Mouse (Mus musculus) kidney, adult 18-20 months (tissue): Measurements from ENCODE around the gene Dusp11.
"Not testable (repeated sequence)": the region's sequence is repeated elsewhere in the genome, so short reads cannot be mapped to it uniquely, and the experiment has no call there.

Experiments used
- DNase-seq: peaks from one replicate; pipeline ENCODE4 v3.0.0; 2021

Gene Dusp11

DNA sequence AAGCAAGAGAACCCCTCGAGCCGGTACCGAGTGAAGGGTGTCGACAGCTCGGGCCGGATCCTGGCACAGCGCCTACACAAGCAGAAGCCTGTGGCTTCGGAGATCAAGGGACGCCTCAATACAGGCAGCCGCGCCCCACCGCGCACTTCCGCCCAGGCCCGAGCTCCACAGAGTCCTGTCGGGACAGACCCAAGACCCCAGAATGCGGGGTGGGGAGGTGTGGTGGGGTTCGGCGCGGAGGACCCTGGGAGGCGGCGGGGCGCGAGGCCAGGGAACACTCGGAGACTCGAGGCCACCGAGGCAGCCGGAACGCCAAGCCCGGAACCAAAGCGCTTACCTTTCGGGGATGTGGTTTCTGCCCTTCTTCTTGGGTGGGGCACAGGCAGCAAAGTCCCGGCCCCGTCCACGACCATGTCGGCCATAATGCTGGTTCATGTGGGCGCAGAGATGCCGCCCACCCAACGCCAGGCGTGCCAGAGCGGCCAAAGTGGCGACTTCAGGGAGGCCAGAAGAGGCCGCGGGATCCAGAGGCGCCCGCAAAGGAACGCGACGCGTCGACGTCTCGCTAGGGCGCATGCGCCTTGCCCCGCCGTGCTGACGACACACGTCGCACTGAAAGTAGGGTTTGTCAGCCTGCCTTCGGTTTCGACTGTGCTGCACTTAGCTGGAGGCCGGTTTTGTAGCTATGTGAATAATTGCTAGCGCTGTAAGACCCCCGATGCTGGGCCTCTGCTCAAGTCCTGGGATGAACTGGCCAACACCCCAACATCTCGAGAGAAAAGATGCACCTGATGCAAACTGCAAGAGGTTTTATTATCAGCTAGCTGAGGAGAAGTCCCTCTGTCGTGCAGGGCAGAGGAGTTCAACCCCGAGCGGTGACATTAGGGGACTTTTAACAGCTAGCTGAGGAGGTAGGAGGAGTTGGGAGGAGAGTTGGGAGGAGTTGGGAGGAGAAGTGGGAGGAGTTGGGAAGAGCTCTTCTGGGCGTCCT, at the start of gene Dusp11:
Gene Dusp11 (minus strand): TSS at position 567 of the 991 bp plus-strand sequence.
- peak; percentile 93 for DNase-seq

DNA sequence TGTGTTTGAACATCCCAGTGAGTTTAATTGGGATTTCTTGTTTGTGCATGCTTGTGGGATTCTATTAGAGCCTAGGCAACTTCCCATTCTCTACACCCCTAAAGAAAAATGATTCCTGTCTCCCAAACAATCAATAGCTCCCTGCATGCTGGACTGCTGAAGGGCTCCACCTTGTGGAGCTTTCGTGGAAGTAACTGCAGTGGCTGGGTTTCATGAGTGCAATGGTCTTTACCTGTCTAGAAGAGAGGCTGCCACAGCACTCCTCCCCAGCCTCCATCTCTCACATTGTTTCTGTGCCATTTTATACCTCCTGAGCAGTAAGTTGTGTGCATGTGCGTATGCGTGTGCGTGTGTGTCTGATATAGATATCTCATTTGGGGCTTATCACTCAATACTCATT, 48.5 kb upstream of the Dusp11 start:
- DNase-seq, result peak; percentile 66

GRCm38 (mm10) chr6:86004271-86005148, 43.0 kb upstream of the Dusp11 start:
- DNase-seq, result peak; percentile 77

DNA sequence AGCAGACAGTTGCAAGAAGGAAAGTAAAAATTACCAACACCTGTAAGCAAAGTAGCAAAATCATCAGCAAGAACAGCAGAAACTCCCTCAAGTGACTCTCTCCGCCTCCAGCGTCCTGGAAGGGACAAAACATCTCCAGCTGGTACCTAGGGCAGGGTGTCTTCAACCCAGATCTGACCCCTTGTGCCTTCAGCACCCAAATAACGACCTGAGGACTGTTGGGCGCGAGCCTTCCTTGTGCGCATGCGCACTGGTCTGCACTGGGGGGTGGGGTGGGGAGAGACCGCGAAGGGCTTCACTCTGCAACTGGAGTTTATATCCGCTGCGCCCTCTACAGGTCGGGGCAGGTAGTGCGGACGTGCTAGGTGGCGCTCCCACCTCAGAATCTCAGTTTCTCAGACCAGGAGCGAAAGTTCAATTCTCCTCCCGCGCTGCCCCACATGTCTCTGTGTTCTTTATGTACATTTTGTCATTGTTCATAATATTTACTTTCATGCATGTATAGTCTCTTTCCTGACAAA, 42.0 kb upstream of the Dusp11 start:
- DNase-seq, result peak; percentile 10

DNA sequence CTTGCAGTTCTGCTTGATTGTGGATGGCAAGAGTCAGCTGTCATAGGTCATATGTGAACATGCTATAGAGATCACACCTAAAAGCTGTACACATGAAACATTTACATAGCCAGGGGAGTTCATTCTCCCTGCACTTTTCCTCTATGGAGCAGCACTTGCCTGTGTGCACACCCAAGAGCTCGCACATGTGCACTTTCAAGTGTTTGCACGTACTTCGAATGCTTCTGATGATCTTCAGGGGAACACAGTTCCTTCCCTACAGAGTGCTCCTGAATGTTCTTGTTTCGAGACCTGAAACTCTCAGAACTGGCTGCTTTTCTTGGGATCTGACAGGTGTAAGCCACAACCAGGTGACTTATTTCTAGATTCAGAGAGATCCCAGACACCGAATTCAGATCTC, 29.3 kb upstream of the Dusp11 start:
- not testable (repeated sequence) for DNase-seq

DNA sequence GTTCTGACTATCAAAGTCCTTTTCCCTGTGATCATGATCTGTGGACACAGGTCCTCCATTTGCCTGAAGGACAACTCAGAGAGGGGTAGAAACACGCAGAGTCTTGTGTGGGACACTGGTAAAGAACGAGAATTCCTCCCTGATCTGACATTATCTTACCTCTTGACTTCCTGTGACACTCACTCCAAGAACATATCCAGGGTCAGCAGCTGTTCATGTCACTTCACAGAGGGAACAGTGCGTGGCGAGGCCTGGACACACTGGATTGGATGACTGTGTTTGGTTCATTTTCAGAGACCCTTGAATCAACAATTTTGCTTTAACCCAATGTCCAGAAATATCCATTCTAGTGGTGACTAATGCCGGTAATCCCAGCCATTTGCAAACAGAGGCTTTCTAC, 28.1 kb upstream of the Dusp11 start:
- not testable (repeated sequence) for DNase-seq

DNA sequence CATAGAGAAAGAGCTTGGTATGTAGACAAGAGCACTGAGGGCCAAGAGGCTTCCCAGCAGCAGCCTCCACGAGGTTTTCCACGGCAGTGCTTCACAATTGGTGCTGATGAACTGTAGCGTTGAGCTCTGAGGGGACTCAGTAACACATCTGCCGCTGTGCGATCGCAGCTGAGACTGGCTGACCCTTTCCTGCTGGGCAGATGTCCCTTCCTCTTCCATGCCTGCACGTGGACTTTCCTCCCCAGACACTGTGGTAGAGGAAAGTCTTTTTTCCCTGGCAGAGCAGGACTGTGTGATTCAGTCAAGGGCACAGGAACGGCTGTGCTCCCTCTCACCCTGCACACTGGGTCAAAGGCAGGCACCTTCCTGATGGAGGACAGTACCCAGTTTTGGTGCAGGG, 22.9 kb upstream of the Dusp11 start:
- no peak for DNase-seq

DNA sequence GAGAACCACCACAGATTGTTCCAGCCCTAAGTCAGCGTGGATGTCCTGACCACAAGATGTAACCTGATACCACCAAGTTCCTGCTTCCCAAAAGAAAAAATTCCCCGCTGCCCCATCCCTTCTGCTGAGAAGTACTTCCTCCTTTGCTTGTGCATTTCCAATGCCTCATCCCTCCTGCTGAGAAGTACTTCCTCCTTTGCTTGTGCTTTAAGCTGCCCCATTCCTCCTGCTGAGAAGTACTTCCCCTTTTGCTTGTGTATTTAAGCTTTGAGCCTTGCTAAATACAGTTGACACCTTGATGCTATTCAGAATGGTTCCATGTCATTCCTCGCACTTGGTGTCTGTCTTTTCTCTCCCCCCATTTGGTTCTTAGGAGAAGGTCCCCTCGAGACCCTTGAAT, 17.3 kb upstream of the Dusp11 start:
- DNase-seq, result not testable (repeated sequence)

- no peak for DNase-seq
These were observed 14.8 kb upstream of the Dusp11 start for GRCm38 (mm10) chr6:85976242-85976641.

DNA sequence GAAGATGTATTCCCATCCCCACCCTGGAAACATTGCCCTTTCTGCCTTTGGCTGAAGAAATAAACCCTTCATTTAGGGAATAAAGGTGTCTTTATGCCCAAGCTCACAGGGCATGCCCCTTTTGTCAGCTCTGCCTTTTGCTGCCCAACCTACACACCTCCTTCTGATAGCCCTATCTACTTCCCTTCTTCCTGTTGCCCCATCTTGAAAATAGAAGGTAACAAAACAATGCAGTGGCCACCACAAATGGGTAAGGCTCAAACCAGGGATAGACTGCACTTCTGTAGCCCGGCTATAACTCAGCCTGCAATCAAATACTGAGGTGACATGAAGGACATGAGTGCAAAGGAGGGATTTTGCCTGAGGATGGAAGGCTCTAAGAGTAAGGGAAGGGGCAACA, 14.3 kb upstream of the Dusp11 start:
- DNase-seq, result no peak

DNA sequence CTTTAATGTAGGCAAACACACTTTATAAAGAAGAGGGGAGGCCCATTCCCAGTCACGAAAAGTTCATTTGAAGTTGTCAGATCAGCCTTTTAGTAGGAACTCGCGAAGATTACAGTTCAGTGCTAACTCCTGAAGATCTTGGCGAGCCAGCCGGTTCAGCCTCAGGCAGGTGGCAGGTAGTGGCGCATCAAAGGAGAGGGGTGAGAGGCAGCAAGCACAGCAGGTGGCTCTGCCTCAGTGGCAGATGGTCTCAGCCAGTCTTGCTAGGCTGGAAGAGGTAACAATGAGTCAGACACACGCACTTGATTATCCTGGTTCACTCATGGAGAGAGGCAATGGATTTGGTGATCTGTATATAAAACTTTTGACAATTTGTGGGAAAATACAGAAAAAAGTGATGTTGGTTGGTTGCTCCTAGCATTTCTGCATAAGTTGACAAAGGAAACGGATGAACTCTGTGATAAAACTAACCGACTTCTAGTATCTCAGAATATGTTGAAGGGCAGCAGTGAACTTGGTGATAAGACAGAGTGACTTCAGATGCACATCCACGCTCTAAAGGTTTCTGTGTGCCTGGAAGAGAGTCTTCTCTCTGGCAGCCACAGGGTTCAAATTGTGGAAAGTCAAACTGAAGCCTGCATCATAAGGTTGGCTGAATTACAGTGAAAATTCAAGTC, 13.6 kb upstream of the Dusp11 start:
- no peak for DNase-seq

DNA sequence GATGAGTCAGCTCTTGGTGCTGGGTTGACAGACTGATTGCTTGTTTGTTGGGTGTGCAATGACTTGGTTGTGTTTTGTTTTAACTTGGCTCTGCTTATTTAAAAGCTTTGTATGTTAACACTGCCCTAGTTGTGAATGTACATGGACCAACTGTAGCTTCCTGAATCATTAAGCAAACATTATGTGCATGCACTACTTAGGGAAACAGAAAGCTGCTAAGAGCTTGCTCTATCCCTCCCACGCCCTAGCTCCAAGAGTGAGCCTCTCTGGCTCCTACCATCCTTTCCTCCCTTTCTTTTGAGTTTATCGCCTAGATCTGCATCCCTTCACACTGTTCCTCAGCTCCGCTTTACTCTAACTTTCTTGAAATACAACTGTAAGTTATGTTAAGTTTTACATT, 11.9 kb upstream of the Dusp11 start:
- DNase-seq, result no peak

- no peak for DNase-seq
These were observed 11.2 kb upstream of the Dusp11 start for GRCm38 (mm10) chr6:85972699-85973098.

- DNase-seq, result no peak
These were observed 8.4 kb upstream of the Dusp11 start for GRCm38 (mm10) chr6:85969889-85970288.

- no peak for DNase-seq
These were observed 5.2 kb upstream of the Dusp11 start for GRCm38 (mm10) chr6:85966686-85967085.

DNA sequence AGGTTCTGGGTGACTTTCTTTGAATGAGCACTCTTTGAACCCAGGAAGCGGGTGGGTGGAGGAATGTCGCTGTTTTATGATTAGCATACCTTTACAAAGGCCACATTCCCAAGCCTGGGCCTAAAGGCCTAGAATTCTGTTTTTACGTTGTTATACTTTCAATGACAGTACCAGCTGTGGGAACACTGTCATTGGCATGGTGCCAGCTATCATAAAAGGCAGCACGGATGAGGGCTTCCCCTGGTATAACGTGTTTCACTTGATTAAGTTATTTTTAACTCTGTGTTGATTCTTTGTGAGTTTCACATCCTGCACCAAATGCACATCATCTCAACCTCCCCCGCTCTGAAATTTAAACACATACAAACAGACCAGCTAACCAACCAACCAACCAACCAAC, 4.6 kb upstream of the Dusp11 start:
- not testable (repeated sequence) for DNase-seq

- no peak for DNase-seq
These were observed 3.9 kb downstream of the Dusp11 start for GRCm38 (mm10) chr6:85957581-85957980.

DNA sequence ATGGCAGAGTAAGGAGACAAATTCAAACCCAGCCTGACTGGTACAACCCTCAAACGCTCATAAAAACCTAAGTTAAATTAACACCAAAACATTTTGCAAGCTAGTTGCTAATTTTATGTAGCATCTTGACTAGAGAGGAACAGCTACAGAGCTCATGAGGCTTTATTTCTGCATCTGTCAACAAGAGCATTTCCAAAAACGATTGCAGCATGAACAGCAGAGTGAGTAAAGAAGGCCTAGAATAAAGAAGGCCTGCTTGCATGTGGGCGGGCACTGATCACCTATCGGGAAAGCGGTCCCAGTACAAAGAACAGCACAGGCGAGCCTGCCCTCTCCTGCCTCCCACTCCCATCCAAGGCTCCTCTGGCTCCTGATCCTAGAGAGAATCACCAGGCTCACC, 12.9 kb downstream of the Dusp11 start:
- DNase-seq, result no peak

DNA sequence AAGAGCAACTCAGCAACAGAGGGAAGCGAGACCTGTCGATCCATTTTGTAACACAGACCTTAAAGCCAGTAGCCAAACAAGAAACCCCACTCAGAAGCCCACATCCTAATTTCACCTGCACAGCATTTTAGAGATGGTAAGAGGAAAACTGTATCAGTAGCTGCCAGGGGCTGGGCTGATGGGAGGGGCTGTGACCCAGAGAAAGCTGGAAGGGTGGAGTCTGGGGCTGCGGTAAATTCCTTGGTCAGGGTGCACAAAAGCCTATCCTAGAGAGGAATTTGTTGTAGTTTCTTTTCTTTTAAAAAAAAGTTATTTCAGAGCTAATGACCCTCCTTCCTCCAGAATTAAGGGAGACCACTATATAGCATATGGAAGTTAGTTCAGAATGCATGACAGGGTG, 19.0 kb downstream of the Dusp11 start:
- no peak for DNase-seq

DNA sequence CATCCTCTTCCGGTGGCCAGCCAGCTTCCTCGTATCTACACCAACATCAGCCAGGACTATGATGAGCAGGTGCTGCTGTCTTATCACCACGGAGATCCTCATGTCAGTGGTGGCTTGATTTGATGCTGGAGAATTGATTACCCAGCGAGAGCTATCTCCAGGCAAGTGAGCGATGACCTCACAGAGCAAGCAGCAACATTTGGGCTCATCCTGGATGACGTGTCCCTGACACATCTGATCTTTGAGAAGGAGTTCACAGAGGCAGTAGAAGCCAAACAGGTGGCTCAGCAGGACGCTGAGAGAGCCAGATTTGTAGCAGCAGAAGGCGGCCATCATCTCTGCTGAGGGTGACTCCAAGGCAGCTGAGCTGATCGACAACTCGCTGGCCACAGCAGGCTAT, 22.8 kb downstream of the Dusp11 start:
- DNase-seq, result no peak

- peak; percentile 91 for DNase-seq
These were observed 24.7 kb downstream of the Dusp11 start for GRCm38 (mm10) chr6:85936508-85937465.

DNA sequence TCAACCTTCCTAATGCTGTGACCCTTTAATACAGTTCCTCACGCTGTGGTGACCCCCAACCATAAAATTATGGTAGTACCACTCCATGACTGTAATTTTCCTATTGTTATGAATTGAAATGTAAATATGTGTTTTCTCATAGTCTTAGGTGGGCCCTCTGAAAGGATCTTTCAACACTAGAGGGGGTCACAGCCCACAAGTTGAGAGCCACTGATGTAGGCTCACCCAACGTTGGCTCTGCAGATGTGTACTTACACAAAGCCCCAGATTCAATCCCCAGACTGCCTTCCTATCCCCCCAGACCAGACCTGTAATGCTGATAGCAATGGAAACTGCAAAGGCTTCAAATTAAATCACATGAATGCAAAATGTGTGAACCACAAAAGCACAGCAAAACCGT, 25.8 kb downstream of the Dusp11 start:
- DNase-seq, result no peak
